9 mouse cellular contexts compared by ENCODE assay signal in genomic region chr9:70509906-70510525, GRCm38 (mm10). TPM values are rescaled to one million over a fixed set of nuclear protein-coding genes. Genes with fewer than 3 reads are reported as not detected.
DNase-seq lines count a peak whose midpoint lies in the region; ATAC-seq and TF ChIP-seq lines count a peak whose summit lies in the region.
"Had no signal": no experiment of that assay in that cellular context is flagged by ENCODE, and none has a peak within 500 bp of the region (broad histone marks: within the 10 kb centered on the region; RNA-seq: fewer than 3 reads in every experiment).

No protein-coding gene starts in this region.

- H3K4me2 ChIP-seq in limb, embryonic 15.5 days, result no peak overlapping the region
- no peak overlapping the region for H3K4me2 ChIP-seq in kidney, postnatal 0 days (ENCODE audit: low read length)

- ATAC-seq in limb, embryonic 15.5 days (ENCODE audit: insufficient number of reproducible peaks, low FRiP score, low TSS enrichment, low read depth), result no peak
- no peak for ATAC-seq in kidney, postnatal 0 days (replicated peaks; ENCODE audit: low FRiP score, low read depth)

- no peak for DNase-seq in limb, embryonic 10.5 days (ENCODE audit: low spot score)
- peak; percentile 50 for DNase-seq in adrenal gland, postnatal 10 days
- peak; percentile 37 for DNase-seq in kidney, postnatal 0 days (ENCODE audit: low spot score)
- peak; percentile 18 for DNase-seq in ovary, postnatal 36 days (ENCODE audit: low spot score)
- no peak for DNase-seq in left cerebral cortex, adult 18-20 months (ENCODE audit: low spot score in 2 of 2)
- DNase-seq in spleen, postnatal 36 days (ENCODE audit: low spot score in 2 of 2), result no peak

- H3K9ac ChIP-seq in limb, embryonic 15.5 days, result no peak overlapping the region
- H3K9ac ChIP-seq in kidney, postnatal 0 days (ENCODE audit: low read depth, low read length), result no peak overlapping the region
- H3K9ac ChIP-seq: liver, embryonic 14.5 days had no signal

- no peaks in the 10 kb centered on the region for H3K36me3 ChIP-seq in limb, embryonic 15.5 days
- H3K36me3 ChIP-seq in limb, embryonic 10.5 days, result no peaks in the 10 kb centered on the region
- no peaks in the 10 kb centered on the region for H3K36me3 ChIP-seq in kidney, postnatal 0 days (ENCODE audit: insufficient read depth, low read length)
- H3K36me3 ChIP-seq: embryonic facial prominence, embryonic 10.5 days had no signal

- H3K4me3 ChIP-seq in limb, embryonic 15.5 days, result no peak overlapping the region
- no peak overlapping the region for H3K4me3 ChIP-seq in limb, embryonic 10.5 days
- H3K4me3 ChIP-seq in kidney, postnatal 0 days (replicated peaks; ENCODE audit: low read depth, low read length), result no peak overlapping the region
- H3K4me3 ChIP-seq: embryonic facial prominence, embryonic 10.5 days had no signal

- no peaks in the 10 kb centered on the region; the same call in 1 of the 2 replicates for H3K4me1 ChIP-seq in limb, embryonic 15.5 days
- H3K4me1 ChIP-seq in limb, embryonic 10.5 days, result no peaks in the 10 kb centered on the region
- no peaks in the 10 kb centered on the region for H3K4me1 ChIP-seq in kidney, postnatal 0 days (replicated peaks; ENCODE audit: insufficient read depth, low read length)
- H3K4me1 ChIP-seq: embryonic facial prominence, embryonic 10.5 days had no signal

- TF ChIP-seq CTCF in kidney, postnatal 0 days (IDR thresholded peaks at IDR 0.05; ENCODE audit: low read depth), result no peak

- WGBS in limb, embryonic 15.5 days, result 60% methylated on average over 4 of the region's 4 CpGs
- WGBS in limb, embryonic 10.5 days, result 78% methylated on average over 4 of the region's 4 CpGs
- WGBS in kidney, postnatal 0 days, result 45% methylated on average over 4 of the region's 4 CpGs

- H3K27ac ChIP-seq in limb, embryonic 15.5 days, result 0 out of 2 replicates have a peak overlapping the region, but pooled peaks have one; percentile 6
- H3K27ac ChIP-seq in limb, embryonic 10.5 days, result no peak overlapping the region
- H3K27ac ChIP-seq in kidney, postnatal 0 days, result no peak overlapping the region
- H3K27ac ChIP-seq: embryonic facial prominence, embryonic 10.5 days; liver, embryonic 14.5 days had no signal

- no peaks in the 10 kb centered on the region for H3K9me3 ChIP-seq in limb, embryonic 15.5 days
- no peaks in the 10 kb centered on the region for H3K9me3 ChIP-seq in limb, embryonic 10.5 days (replicated peaks)
- H3K9me3 ChIP-seq in kidney, postnatal 0 days (replicated peaks; ENCODE audit: low read length), result no peaks in the 10 kb centered on the region
- H3K9me3 ChIP-seq: embryonic facial prominence, embryonic 10.5 days had no signal

- H3K27me3 ChIP-seq in limb, embryonic 15.5 days, result no peaks in the 10 kb centered on the region
- no peaks in the 10 kb centered on the region for H3K27me3 ChIP-seq in limb, embryonic 10.5 days (ENCODE audit: low read depth, poor library complexity, severe bottlenecking)
- H3K27me3 ChIP-seq in kidney, postnatal 0 days (ENCODE audit: insufficient read depth, low read length), result no peaks in the 10 kb centered on the region

RNA-seq across cellular contexts. Expression of gene Rnf111, which starts 6.5 kb away (rescaled TPM):
- 22.8 and 25.5 TPM in 2 replicates for polyA plus RNA-seq in limb, embryonic 15.5 days (2015; fragmentation: Nextera tagmentation; extraction: Ambion mirVana)
- polyA plus RNA-seq in limb, embryonic 10.5 days (2016; fragmentation: Nextera tagmentation; extraction: Ambion mirVana), result 27.5 and 29.9 TPM in 2 replicates
- 10 to 100 TPM; 31.4 to 36.9 TPM for total RNA-seq in adrenal gland, postnatal 10 days (2021)
- polyA plus RNA-seq in kidney, postnatal 0 days (2015; fragmentation: Nextera tagmentation; extraction: Ambion mirVana), result 21.7 and 23.1 TPM in 2 replicates
- 10 to 100 TPM; 41.7 to 41.9 TPM for total RNA-seq in left cerebral cortex, adult 18-20 months (2021)

RNA-seq across cellular contexts. Expression of gene Sltm, which starts 32.5 kb away (rescaled TPM):
- 47.4 and 52.8 TPM in 2 replicates for polyA plus RNA-seq in limb, embryonic 15.5 days (2015; fragmentation: Nextera tagmentation; extraction: Ambion mirVana)
- polyA plus RNA-seq in limb, embryonic 10.5 days (2016; fragmentation: Nextera tagmentation; extraction: Ambion mirVana), result 55.1 and 61.0 TPM in 2 replicates
- 10 to 100 TPM; 27.4 to 36.0 TPM for total RNA-seq in adrenal gland, postnatal 10 days (2021)
- 38.1 and 38.9 TPM in 2 replicates for polyA plus RNA-seq in kidney, postnatal 0 days (2015; fragmentation: Nextera tagmentation; extraction: Ambion mirVana)
- total RNA-seq in left cerebral cortex, adult 18-20 months (2021), result 10 to 100 TPM; 48.7 to 53.2 TPM

Comparison
In these comparisons a context has a peak if more than half of its experiments do, and no peak if none do; other contexts are left out.
1. DNase-seq: peak in adrenal gland, postnatal 10 days (single experiment), kidney, postnatal 0 days (single experiment) and ovary, postnatal 36 days (single experiment); none in limb, embryonic 10.5 days (single experiment), left cerebral cortex, adult 18-20 months (0 of 2) and spleen, postnatal 36 days (0 of 2).